Mouse (Mus musculus): ENCODE data around the gene Tmem132c.

GRCm38 (mm10) chr5:127241925-127242762, 536 bp downstream of the Tmem132c start:
- TF ChIP-seq CTCF (IDR thresholded peaks at IDR 0.05; ENCODE audit: insufficient read depth, low read length) (no peak), POLR2A (IDR thresholded peaks at IDR 0.05; ENCODE audit: borderline replicate concordance, extremely low read depth, low read depth, low read length) (no peak)
